Mouse (Mus musculus): Measurements from ENCODE around the gene Cdk14.
A peak's percentile ranks its signal among the peaks of the same experiment; 100 is the strongest.

Gene Cdk14

GRCm38 (mm10) chr5:4790265-4790664 is 629.8 kb downstream of the Cdk14 start:
- DNase-seq (ENCODE audit: low spot score in 2 of 2), result no peak

- DNase-seq (ENCODE audit: low spot score in 2 of 2), result no peak
Measured at GRCm38 (mm10) chr5:4788484-4788883, 631.6 kb downstream of the Cdk14 start.

DNA sequence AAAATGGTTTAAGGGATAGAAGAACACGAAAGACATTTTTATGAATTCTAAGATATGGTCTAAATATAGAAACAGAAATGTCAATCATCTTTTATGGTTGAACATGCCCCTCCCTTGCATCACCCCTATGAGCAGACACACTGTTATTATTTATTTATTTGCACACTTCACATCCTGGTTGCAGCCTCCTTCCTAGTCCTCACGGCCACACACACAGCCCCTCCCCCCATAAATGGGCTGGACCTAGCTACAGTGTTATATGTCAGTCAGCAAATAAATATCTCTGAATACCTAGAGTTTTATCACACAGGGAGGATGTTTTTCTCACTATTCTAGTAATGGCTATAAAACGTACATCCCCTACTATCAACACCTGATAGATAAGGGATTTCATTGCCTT is 633.3 kb downstream of the Cdk14 start:
- DNase-seq (ENCODE audit: low spot score in 2 of 2), result no peak

- DNase-seq (ENCODE audit: low spot score in 2 of 2), result no peak
Measured at GRCm38 (mm10) chr5:4778274-4778673, 641.8 kb downstream of the Cdk14 start.

GRCm38 (mm10) chr5:4776495-4776894 is 643.6 kb downstream of the Cdk14 start:
- no peak for DNase-seq (ENCODE audit: low spot score in 2 of 2)

GRCm38 (mm10) chr5:4773090-4773772 is 646.9 kb downstream of the Cdk14 start:
- DNase-seq (ENCODE audit: low spot score in 2 of 2), result no peak

- DNase-seq (ENCODE audit: low spot score in 2 of 2), result no peak
Measured at GRCm38 (mm10) chr5:4770609-4771008, 649.5 kb downstream of the Cdk14 start.

GRCm38 (mm10) chr5:4767896-4768295 is 652.2 kb downstream of the Cdk14 start:
- DNase-seq (ENCODE audit: low spot score in 2 of 2), result no peak

GRCm38 (mm10) chr5:4766719-4767118 is 653.4 kb downstream of the Cdk14 start:
- no peak for DNase-seq (ENCODE audit: low spot score in 2 of 2)

DNA sequence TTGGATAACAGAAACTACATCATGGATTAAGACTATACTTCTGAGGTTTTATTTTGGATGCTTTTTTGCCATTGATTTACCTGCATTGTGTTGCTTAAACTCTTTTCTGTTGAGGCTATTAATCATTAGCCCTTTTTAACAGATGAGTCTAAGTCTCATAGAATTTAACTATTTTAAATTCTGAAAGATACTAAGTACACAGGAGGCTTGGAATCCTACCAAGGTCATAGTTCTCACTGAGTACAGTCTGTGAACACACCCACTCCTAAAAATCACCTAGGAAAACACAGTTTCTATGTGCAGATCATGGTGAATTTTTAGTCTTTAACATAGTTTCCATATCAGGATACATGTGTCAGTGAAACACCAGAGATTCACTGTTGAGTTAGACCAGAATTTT is 658.2 kb downstream of the Cdk14 start:
- no peak for DNase-seq (ENCODE audit: low spot score in 2 of 2)

- no peak for DNase-seq (ENCODE audit: low spot score in 2 of 2)
Measured at GRCm38 (mm10) chr5:4758331-4759080, 661.6 kb downstream of the Cdk14 start.

GRCm38 (mm10) chr5:4757902-4758301 is 662.2 kb downstream of the Cdk14 start, which contains the start of gene Fzd1:
TSS of gene Fzd1 (minus strand) at chr5:4758035.
- peak; percentile 81 to 84 for DNase-seq (ENCODE audit: low spot score in 2 of 2)

- peak; percentile 18 to 48 for DNase-seq (ENCODE audit: low spot score in 2 of 2)
Measured at GRCm38 (mm10) chr5:4756871-4757711, 663.0 kb downstream of the Cdk14 start.

- DNase-seq (ENCODE audit: low spot score in 2 of 2), result peak; percentile 13 to 27
Measured at GRCm38 (mm10) chr5:4756001-4756681, 664.0 kb downstream of the Cdk14 start.

GRCm38 (mm10) chr5:4755326-4755725 is 664.8 kb downstream of the Cdk14 start:
- no peak for DNase-seq (ENCODE audit: low spot score in 2 of 2)

DNA sequence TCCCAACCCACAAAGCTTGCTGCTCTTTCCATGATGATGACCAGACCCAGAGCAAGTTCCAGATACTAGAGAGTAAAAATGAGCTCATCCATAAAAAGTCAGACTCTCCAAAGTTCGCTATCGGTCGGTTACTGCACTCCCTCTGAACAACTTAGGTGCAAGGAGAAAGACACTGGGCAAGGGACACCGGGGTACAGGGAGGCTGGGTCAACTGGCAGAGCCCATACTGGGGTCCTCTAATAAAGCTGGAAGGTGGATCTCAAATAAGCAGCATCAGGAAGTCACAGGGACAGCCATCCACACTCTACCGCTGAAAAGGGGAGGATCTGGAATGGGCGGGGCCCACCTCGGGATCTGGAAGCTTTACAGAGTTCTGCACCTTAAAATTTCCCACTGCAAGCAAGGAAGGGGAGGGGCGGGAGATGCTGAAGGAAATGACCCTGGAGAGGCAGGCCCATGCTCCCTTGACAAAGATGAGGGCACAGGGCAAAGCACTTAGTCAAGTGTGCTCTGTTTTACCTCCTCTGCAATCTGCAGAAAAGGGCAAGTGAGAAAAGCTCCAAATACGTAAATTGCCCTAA is 665.3 kb downstream of the Cdk14 start:
- DNase-seq (ENCODE audit: low spot score in 2 of 2), result no peak

Measured in frontal cortex, postnatal 14 days (tissue).